Mouse (Mus musculus) MEL (cell line): ENCODE data around the gene Usp15. TPM values are rescaled to one million over a fixed set of nuclear protein-coding genes. Genes with fewer than 3 reads are reported as not detected.

ENCODE experiments used
- DNase-seq: peaks from one replicate; pipeline ENCODE4 v3.0.0; 2011; ENCODE audit warnings: low read depth, low spot score
- H3K27ac ChIP-seq: 2 replicates; pipeline ENCODE4 v1.5.1; 2012; ENCODE audit warnings: low read depth, mild to moderate bottlenecking, control low read depth, low read length, moderate library complexity; ENCODE audit not compliant: control insufficient read depth
- H3K27me3 ChIP-seq, 2 experiments: fragments of 150-350 bp in 1 of 2; sonication (generic) in 1 of 2; 2 replicates each; pipeline ENCODE4 v1.6.1; 2012; ENCODE audit warnings: low read length in 2 of 2, mild to moderate bottlenecking in 2 of 2, improper control_type of control experiment in 1 of 2, moderate library complexity in 1 of 2; ENCODE audit not compliant: insufficient read depth in 2 of 2, control insufficient read depth in 1 of 2
- H3K36me3 ChIP-seq, 2 experiments: 2 replicates each; pipeline ENCODE4 v1.6.1; 2012 to 2014; ENCODE audit warnings: low read length in 2 of 2, improper control_type of control experiment in 1 of 2, inconsistent platforms in 1 of 2, mild to moderate bottlenecking in 1 of 2; ENCODE audit not compliant: insufficient read depth in 2 of 2, control insufficient read depth in 1 of 2
- H3K4me1 ChIP-seq, 2 experiments: fragments of 150-350 bp in 1 of 2; sonication (generic) in 1 of 2; 2 replicates each; pipeline ENCODE4 v1.6.1; 2012; ENCODE audit warnings: low read length in 2 of 2, improper control_type of control experiment in 1 of 2, mild to moderate bottlenecking in 1 of 2; ENCODE audit not compliant: insufficient read depth in 2 of 2, control insufficient read depth in 1 of 2
- H3K4me3 ChIP-seq, 2 experiments: fragments of 150-350 bp in 1 of 2; sonication (generic) in 1 of 2; 2 replicates each; pipeline ENCODE4 v1.5.1; 2012; ENCODE audit warnings: low read depth in 2 of 2, low read length in 2 of 2, mild to moderate bottlenecking in 2 of 2, moderate library complexity in 2 of 2, control low read depth in 1 of 2, improper control_type of control experiment in 1 of 2; ENCODE audit not compliant: control insufficient read depth in 1 of 2, insufficient read depth in 1 of 2
- H3K79me2 ChIP-seq: 2 replicates; pipeline ENCODE4 v1.6.1; 2012; ENCODE audit warnings: mild to moderate bottlenecking, low read length, moderate library complexity; ENCODE audit not compliant: control insufficient read depth, poor library complexity, insufficient read depth
- H3K9ac ChIP-seq: 2 replicates; pipeline ENCODE4 v1.6.1; 2012; ENCODE audit warnings: low read depth, mild to moderate bottlenecking, control low read depth, low read length, moderate library complexity; ENCODE audit not compliant: control insufficient read depth, poor library complexity, severe bottlenecking
- H3K9me3 ChIP-seq: fragments of 150-350 bp; sonication (generic); replicated peaks from 2 replicates; pipeline ENCODE4 v1.6.1; 2012; ENCODE audit warnings: mild to moderate bottlenecking, low read length, improper control_type of control experiment, moderate library complexity; ENCODE audit not compliant: insufficient read depth
- CHD1 ChIP-seq: IDR thresholded peaks from 2 replicates; pipeline ENCODE4 v1.6.1; 2012; ENCODE audit warnings: low read depth, mild to moderate bottlenecking, inconsistent platforms, low read length, improper control_type of control experiment
- CHD2 ChIP-seq: IDR thresholded peaks from 2 replicates; pipeline ENCODE4 v1.6.1; 2011; ENCODE audit warnings: low read length, improper control_type of control experiment
- E2F4 ChIP-seq: IDR thresholded peaks from 2 replicates; pipeline ENCODE4 v1.6.1; 2011; ENCODE audit warnings: low read depth, low read length, improper control_type of control experiment, borderline replicate concordance
- EP300 ChIP-seq, 2 experiments: IDR thresholded peaks; 2 replicates each; pipeline ENCODE4 v1.6.1; 2011; ENCODE audit warnings: improper control_type of control experiment in 2 of 2, low read length in 2 of 2, low read depth in 1 of 2, mild to moderate bottlenecking in 1 of 2
- ETS1 ChIP-seq: IDR thresholded peaks from 2 replicates; pipeline ENCODE4 v1.6.1; 2012; ENCODE audit warnings: low read depth, mild to moderate bottlenecking, inconsistent platforms, low read length, improper control_type of control experiment, moderate library complexity
- GATA1 ChIP-seq: IDR thresholded peaks from 2 replicates; pipeline ENCODE4 v1.6.1; 2011; ENCODE audit warnings: low read depth, low read length, improper control_type of control experiment
- HCFC1 ChIP-seq: IDR thresholded peaks from 2 replicates; pipeline ENCODE4 v1.6.1; 2012; ENCODE audit warnings: low read depth, mild to moderate bottlenecking, inconsistent platforms, low read length, improper control_type of control experiment, moderate library complexity
- KAT2A ChIP-seq: conservative IDR thresholded peaks from 2 replicates; pipeline ENCODE4 v1.6.1; 2012; ENCODE audit warnings: low read depth, low read length, improper control_type of control experiment, inconsistent platforms
- MAZ ChIP-seq: IDR thresholded peaks from 2 replicates; pipeline ENCODE4 v1.6.1; 2012; ENCODE audit warnings: low read depth, mild to moderate bottlenecking, inconsistent platforms, low read length, improper control_type of control experiment
- MEF2A ChIP-seq: IDR thresholded peaks from 2 replicates; pipeline ENCODE4 v1.6.1; 2014; ENCODE audit warnings: low read depth, mild to moderate bottlenecking, inconsistent platforms, low read length, improper control_type of control experiment; ENCODE audit not compliant: poor library complexity, insufficient replicate concordance, severe bottlenecking; ENCODE audit errors: extremely low read depth
- NRF1 ChIP-seq: IDR thresholded peaks from 2 replicates; pipeline ENCODE4 v1.6.1; 2014; ENCODE audit warnings: low read depth, mild to moderate bottlenecking, inconsistent platforms, low read length, improper control_type of control experiment, moderate library complexity; ENCODE audit not compliant: poor library complexity, insufficient read depth, severe bottlenecking
- POLR2AphosphoS2 ChIP-seq: IDR thresholded peaks from 2 replicates; pipeline ENCODE4 v1.6.1; 2011; ENCODE audit warnings: low read length, improper control_type of control experiment
- RAD21 ChIP-seq: IDR thresholded peaks from 2 replicates; pipeline ENCODE4 v1.6.1; 2011; ENCODE audit warnings: mild to moderate bottlenecking, low read depth, low read length, improper control_type of control experiment
- SIN3A ChIP-seq: IDR thresholded peaks from 2 replicates; pipeline ENCODE4 v1.6.1; 2012; ENCODE audit warnings: low read length, improper control_type of control experiment, inconsistent platforms
- SMC3 ChIP-seq: IDR thresholded peaks from 2 replicates; pipeline ENCODE4 v1.6.1; 2011; ENCODE audit warnings: low read depth, low read length, improper control_type of control experiment
- TAL1 ChIP-seq: IDR thresholded peaks from 2 replicates; pipeline ENCODE4 v1.6.1; 2012; ENCODE audit warnings: mild to moderate bottlenecking, inconsistent platforms, low read length, moderate library complexity, mixed read lengths
- TCF12 ChIP-seq: IDR thresholded peaks from 2 replicates; pipeline ENCODE4 v1.6.1; 2014; ENCODE audit warnings: low read depth, mild to moderate bottlenecking, inconsistent platforms, low read length, improper control_type of control experiment, moderate library complexity
- USF1 ChIP-seq: IDR thresholded peaks from 2 replicates; pipeline ENCODE4 v1.6.1; 2014; ENCODE audit warnings: low read depth, mild to moderate bottlenecking, inconsistent platforms, low read length, improper control_type of control experiment, moderate library complexity
- USF2 ChIP-seq, 2 experiments: IDR thresholded peaks; 2 replicates each; pipeline ENCODE4 v1.6.1; 2011 to 2012; ENCODE audit warnings: improper control_type of control experiment in 2 of 2, low read length in 2 of 2, borderline replicate concordance in 1 of 2, inconsistent platforms in 1 of 2, low read depth in 1 of 2, mild to moderate bottlenecking in 1 of 2; ENCODE audit not compliant: insufficient read depth in 1 of 2
- ZC3H11A ChIP-seq: IDR thresholded peaks from 2 replicates; pipeline ENCODE4 v1.6.1; 2012; ENCODE audit warnings: low read depth, mild to moderate bottlenecking, inconsistent platforms, low read length, improper control_type of control experiment
- ZKSCAN1 ChIP-seq: IDR thresholded peaks from 2 replicates; pipeline ENCODE4 v1.6.1; 2012; ENCODE audit warnings: low read depth, mild to moderate bottlenecking, inconsistent platforms, low read length, improper control_type of control experiment, moderate library complexity
- ZNF384 ChIP-seq: IDR thresholded peaks from 2 replicates; pipeline ENCODE4 v1.6.1; 2012; ENCODE audit warnings: low read depth, mild to moderate bottlenecking, inconsistent platforms, low read length, improper control_type of control experiment
- polyA plus RNA-seq, 2 experiments: library from polyadenylated mRNA; stranded (reverse) in 1 of 2; unstranded in 1 of 2; fragments of >175 nt in 1 of 2; fragments of >200 nt in 1 of 2; gene quantifications; 2 replicates each; pipeline versions ENCODE4 v1.2.1 to v1.2.4; 2012; ENCODE audit warnings: low replicate concordance in 2 of 2, low read depth in 1 of 2; ENCODE audit not compliant: insufficient read length in 2 of 2, insufficient read depth in 1 of 2, missing spikeins in 1 of 2
- total RNA-seq: library from RNA; depleted of rRNA; stranded (reverse); fragments of 300-350 nt; gene quantifications from 2 replicates; pipeline ENCODE4 v1.2.3, GENCODE M21; 2012

Usp15 gene
- total and polyA plus RNA-seq, 3 experiments = 98.2 to 150 (median 117) TPM

DNA sequence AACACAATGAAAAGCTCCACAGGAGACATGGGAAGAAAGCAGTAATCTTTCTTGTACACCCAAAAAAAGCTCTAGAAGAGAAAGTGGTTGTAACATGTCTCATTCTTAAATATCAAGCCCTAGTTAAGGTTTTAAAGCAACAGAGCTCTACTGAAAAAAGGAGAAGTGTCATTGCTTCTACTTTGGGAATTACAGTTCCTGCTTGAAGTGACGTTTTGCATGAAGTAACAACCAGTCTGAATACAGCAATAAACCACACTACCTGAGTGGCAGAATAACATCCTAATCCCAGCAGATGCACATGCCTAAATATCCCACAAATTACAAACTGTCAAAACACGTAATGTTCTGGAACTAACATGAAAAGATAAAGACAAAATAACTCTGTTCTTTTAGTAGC lies 50.4 kb downstream of the Usp15 start:
- Histone ChIP-seq H3K27ac (no peak overlapping the region), H3K79me2 (no peaks in the 10 kb centered on the region; the same call in 1 of the 2 replicates), H3K27me3 (no peaks in the 10 kb centered on the region), H3K36me3 (peaks cover 0 to 23% of the 10 kb centered on the region in 2 experiments; a peak in 2 of 4 replicates), H3K4me3 (no peak overlapping the region), H3K9ac (no peak overlapping the region), H3K4me1 (no peaks in the 10 kb centered on the region), H3K9me3 (no peaks in the 10 kb centered on the region)
- TF ChIP-seq CHD2 (no peak), EP300 (IDR thresholded peaks at IDR 0.05; ENCODE audit: low read depth in 1 of 2, low read length in 2 of 2) (no peak), ETS1 (no peak)
- DNase-seq = no peak

DNA sequence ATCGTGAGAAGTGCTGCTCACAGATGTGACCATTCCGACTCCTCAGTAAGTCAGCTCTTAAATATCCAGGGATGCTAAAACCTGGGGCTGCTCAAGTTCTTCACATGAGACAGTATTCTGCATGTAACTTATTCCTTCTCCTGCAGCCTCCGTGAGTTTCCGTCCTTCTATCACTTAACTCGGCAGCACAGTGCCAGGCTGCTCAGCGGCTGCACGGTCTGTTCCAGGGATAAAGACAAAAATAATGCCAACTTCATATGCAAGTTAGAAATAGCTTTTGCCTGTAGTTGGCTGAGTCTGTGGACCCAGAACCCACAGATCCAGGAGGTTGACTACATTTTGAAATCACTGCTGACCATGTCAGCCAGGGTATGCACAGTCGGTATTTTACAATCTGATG lies 52.5 kb downstream of the Usp15 start:
- TF ChIP-seq MAZ (no peak), TAL1 (no peak), E2F4 (no peak), NRF1 (no peak), POLR2AphosphoS2 (no peak)
- no peaks in the 10 kb centered on the region for H3K27me3 ChIP-seq
- peaks cover 0 to 14% of the 10 kb centered on the region in 2 experiments; a peak in 2 of 4 replicates for H3K36me3 ChIP-seq

DNA sequence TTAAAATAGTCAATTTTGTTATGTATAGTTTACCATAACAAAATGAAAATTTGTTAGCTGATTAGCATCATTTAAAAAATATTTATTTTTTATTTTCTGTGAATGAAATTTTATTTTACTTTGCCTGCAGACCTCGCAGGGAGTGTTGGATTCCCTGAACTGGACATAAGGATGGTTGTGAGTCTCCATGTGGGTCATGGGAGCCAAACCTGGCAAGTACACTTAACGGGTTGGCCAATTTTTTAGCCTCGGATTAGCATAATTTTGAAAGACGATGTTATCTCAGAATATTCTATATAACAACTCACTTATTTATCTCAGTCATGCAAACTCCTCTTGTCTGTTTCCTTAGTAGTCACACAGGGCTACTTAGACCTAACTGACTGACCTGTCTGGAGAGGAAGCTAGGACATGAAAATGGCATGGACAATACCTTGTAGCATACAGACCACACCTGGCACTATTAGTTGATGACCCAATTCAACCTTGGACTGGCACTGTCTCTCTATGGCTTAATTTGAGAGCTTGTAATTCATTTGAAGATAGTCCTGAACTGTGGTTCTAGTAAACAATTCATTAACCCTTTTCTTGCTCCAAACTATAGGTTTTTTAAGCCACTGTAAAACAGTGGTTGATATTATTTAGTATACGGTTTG lies 54.3 kb downstream of the Usp15 start:
- H3K27me3 ChIP-seq = no peaks in the 10 kb centered on the region
- peaks cover 0 to 13% of the 10 kb centered on the region in 2 experiments; a peak in 2 of 4 replicates for H3K36me3 ChIP-seq
- H3K9ac ChIP-seq = no peak overlapping the region
- H3K4me3 ChIP-seq = no peak overlapping the region
- peaks cover 0 to 2% of the 10 kb centered on the region in 2 experiments; a peak in 2 of 4 replicates for H3K4me1 ChIP-seq
- no peak for TF ChIP-seq TCF12
- TF ChIP-seq E2F4 = no peak
- TF ChIP-seq USF2 (IDR thresholded peaks at IDR 0.05; ENCODE audit: borderline replicate concordance in 1 of 2, insufficient read depth in 1 of 2, low read depth in 1 of 2, low read length in 2 of 2) = no peak
- no peak for TF ChIP-seq KAT2A
- TF ChIP-seq RAD21 = no peak
- no peak for TF ChIP-seq GATA1
- no peak for TF ChIP-seq USF1
- TF ChIP-seq SIN3A = no peak
- TF ChIP-seq ZKSCAN1 = no peak
- TF ChIP-seq ZC3H11A = no peak
- no peak for TF ChIP-seq CHD1
- TF ChIP-seq EP300 (IDR thresholded peaks at IDR 0.05; ENCODE audit: low read depth in 1 of 2, low read length in 2 of 2) = no peak
- no peak for TF ChIP-seq HCFC1
- TF ChIP-seq MEF2A = no peak
- TF ChIP-seq CHD2 = no peak
- no peak for TF ChIP-seq SMC3
- no peak for TF ChIP-seq ZNF384
- no peaks in the 10 kb centered on the region for H3K9me3 ChIP-seq
- H3K27ac ChIP-seq = no peak overlapping the region
- no peak for DNase-seq
- no peaks in the 10 kb centered on the region; the same call in 1 of the 2 replicates for H3K79me2 ChIP-seq

More for the DNA sequence above, 52.5 kb downstream of the Usp15 start:
- no peaks in the 10 kb centered on the region; the same call in 1 of the 2 replicates for H3K79me2 ChIP-seq
- no peak for DNase-seq
- no peak overlapping the region for H3K27ac ChIP-seq
- H3K4me3 ChIP-seq = no peak overlapping the region
- no peak overlapping the region for H3K9ac ChIP-seq
- no peaks in the 10 kb centered on the region for H3K4me1 ChIP-seq
- no peaks in the 10 kb centered on the region for H3K9me3 ChIP-seq
